Mouse (Mus musculus): ENCODE measurements around the gene Foxo6.

The Foxo6 gene

GRCm38 (mm10) chr4:120283141-120283540 lies 4.0 kb downstream of the Foxo6 start:
- peak; percentile 77 to 85 for DNase-seq

GRCm38 (mm10) chr4:120282568-120283091 lies 4.5 kb downstream of the Foxo6 start:
- peak; percentile 52 to 69 for DNase-seq

GRCm38 (mm10) chr4:120281011-120281410 lies 6.1 kb downstream of the Foxo6 start:
- DNase-seq: no peak

GRCm38 (mm10) chr4:120280432-120280831 lies 6.7 kb downstream of the Foxo6 start:
- DNase-seq: no peak

- DNase-seq: peak; percentile 65 to 78
These were observed 9.8 kb downstream of the Foxo6 start for GRCm38 (mm10) chr4:120277255-120277928.

- no peak for DNase-seq
These were observed 11.7 kb downstream of the Foxo6 start for GRCm38 (mm10) chr4:120275487-120275886.

- no peak for DNase-seq
These were observed 13.6 kb downstream of the Foxo6 start for GRCm38 (mm10) chr4:120273594-120273993.

GRCm38 (mm10) chr4:120271886-120272580 lies 15.1 kb downstream of the Foxo6 start:
- DNase-seq: no peak

- DNase-seq: no peak
These were observed 15.9 kb downstream of the Foxo6 start for GRCm38 (mm10) chr4:120271208-120271607.

- DNase-seq: no peak
These were observed 16.3 kb downstream of the Foxo6 start for GRCm38 (mm10) chr4:120270937-120271199.

GRCm38 (mm10) chr4:120270148-120270936 lies 16.8 kb downstream of the Foxo6 start:
- DNase-seq: no peak

GRCm38 (mm10) chr4:120269426-120269825 lies 17.7 kb downstream of the Foxo6 start:
- DNase-seq: peak; percentile 38 to 53

GRCm38 (mm10) chr4:120268214-120269061 lies 18.7 kb downstream of the Foxo6 start:
- peak; percentile 37 to 62 for DNase-seq

- DNase-seq: no peak
These were observed 19.5 kb downstream of the Foxo6 start for GRCm38 (mm10) chr4:120267683-120268082.

- no peak for DNase-seq
These were observed 20.0 kb downstream of the Foxo6 start for GRCm38 (mm10) chr4:120267136-120267535.

- DNase-seq: no peak
These were observed 23.0 kb downstream of the Foxo6 start for GRCm38 (mm10) chr4:120264105-120264504.

GRCm38 (mm10) chr4:120262726-120263125 lies 24.4 kb downstream of the Foxo6 start:
- DNase-seq: no peak

GRCm38 (mm10) chr4:120262206-120262605 lies 24.9 kb downstream of the Foxo6 start:
- DNase-seq: no peak

GRCm38 (mm10) chr4:120259356-120260181 lies 27.6 kb downstream of the Foxo6 start:
- DNase-seq: peak in 1 of 2 experiments; percentile 39

GRCm38 (mm10) chr4:120248800-120249261 lies 38.3 kb downstream of the Foxo6 start:
- DNase-seq: peak; percentile 71 to 83

- peak; percentile 85 to 90 for DNase-seq
These were observed 39.7 kb downstream of the Foxo6 start for GRCm38 (mm10) chr4:120247412-120247811.

Measured in kidney, postnatal 4 days (tissue).